Mouse (Mus musculus) monocyte, adult 59 days (primary cell): ENCODE results near the gene Ube2q2. TPM values are rescaled to one million over a fixed set of nuclear protein-coding genes. Genes with fewer than 3 reads are reported as not detected.

ENCODE experiments used
- total RNA-seq, 2 experiments: library from RNA; stranded (reverse); gene quantifications; one replicate each; pipeline ENCODE4 v1.2.4; 2023

Ube2q2 gene
- total RNA-seq, result 10 to 100 TPM; 42.1 to 46.4 TPM

GRCm38 (mm10) chr9:55148854-55149498 lies at the start of gene Ube2q2:
Ube2q2 (plus strand) TSS chr9:55148854.

DNA sequence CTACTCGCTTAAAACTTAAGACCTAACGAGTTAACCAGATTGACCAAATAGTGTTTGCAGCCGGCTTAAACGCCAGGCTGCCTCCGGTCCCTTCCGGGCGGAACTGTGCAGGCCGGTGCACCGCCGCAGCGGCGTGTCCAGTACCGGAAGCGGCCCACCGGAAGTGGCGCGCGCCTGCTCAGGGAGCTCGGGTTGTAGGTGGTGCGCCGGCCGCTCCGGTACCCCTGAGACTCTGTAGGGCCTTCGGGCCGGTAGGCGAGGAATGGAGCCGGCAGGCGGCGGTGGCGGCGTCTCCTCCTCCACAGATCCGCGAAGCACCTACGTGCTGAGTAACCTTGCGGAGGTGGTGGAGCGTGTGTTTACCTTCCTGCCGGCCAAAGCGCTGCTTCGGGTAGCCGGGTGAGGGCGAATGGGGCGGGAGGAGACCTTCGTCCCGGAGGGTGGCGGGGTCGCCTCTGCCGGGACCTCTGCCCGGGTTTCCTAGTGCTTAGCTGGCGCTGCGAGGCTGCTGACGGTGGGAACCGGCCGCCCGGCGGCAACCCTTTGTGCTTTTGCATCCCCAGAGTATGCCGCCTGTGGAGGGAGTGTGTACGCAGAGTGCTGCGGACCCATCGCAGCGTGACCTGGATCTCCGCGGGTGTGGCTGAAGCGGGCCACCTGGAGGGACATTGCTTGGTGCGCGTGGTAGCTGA lies 60.3 kb downstream of the Ube2q2 start, which contains the start of gene Fbxo22:
Gene Fbxo22 (plus strand): TSS at position 136 of the 692 bp plus-strand sequence.

Other genes with a start within 250 kb of the Ube2q2 start
- gene Hykk, start 231.6 kb upstream of the Ube2q2 start, total RNA-seq, result under 1 TPM; 0.37 to 0.61 TPM
- gene Psma4, start 198.1 kb upstream of the Ube2q2 start, total RNA-seq, result 100 to 1,000 TPM; 113 to 114 TPM
- gene AY074887, start 197.9 kb upstream of the Ube2q2 start, total RNA-seq, result not detected
- not detected for gene Chrna5, start 168.0 kb upstream of the Ube2q2 start, total RNA-seq
- gene Chrna3, start 122.3 kb upstream of the Ube2q2 start, total RNA-seq, result not detected
- gene Chrnb4, start 100.1 kb upstream of the Ube2q2 start, total RNA-seq, result under 1 TPM in 1 of 2 experiments, not detected in 1; 0.12 TPM
- gene Fbxo22, start 60.1 kb downstream of the Ube2q2 start, total RNA-seq, result 10 to 100 TPM; 35.0 to 39.0 TPM
- not detected for gene Nrg4, start 178.0 kb downstream of the Ube2q2 start, total RNA-seq
- not detected for gene Tmem266, start 178.1 kb downstream of the Ube2q2 start, total RNA-seq